Mouse (Mus musculus) bone marrow macrophage, adult 2 months (primary cell): ENCODE measurements around the gene Mettl6.

Experiments used
- CTCF ChIP-seq: IDR thresholded peaks from 2 replicates; pipeline ENCODE4 v1.5.1; 2012; ENCODE audit warnings: low read depth, mild to moderate bottlenecking, low read length, moderate library complexity
- POLR2A ChIP-seq: IDR thresholded peaks from 2 replicates; pipeline ENCODE4 v1.6.1; 2012; ENCODE audit warnings: mild to moderate bottlenecking, low read depth, low read length, borderline replicate concordance

DNA sequence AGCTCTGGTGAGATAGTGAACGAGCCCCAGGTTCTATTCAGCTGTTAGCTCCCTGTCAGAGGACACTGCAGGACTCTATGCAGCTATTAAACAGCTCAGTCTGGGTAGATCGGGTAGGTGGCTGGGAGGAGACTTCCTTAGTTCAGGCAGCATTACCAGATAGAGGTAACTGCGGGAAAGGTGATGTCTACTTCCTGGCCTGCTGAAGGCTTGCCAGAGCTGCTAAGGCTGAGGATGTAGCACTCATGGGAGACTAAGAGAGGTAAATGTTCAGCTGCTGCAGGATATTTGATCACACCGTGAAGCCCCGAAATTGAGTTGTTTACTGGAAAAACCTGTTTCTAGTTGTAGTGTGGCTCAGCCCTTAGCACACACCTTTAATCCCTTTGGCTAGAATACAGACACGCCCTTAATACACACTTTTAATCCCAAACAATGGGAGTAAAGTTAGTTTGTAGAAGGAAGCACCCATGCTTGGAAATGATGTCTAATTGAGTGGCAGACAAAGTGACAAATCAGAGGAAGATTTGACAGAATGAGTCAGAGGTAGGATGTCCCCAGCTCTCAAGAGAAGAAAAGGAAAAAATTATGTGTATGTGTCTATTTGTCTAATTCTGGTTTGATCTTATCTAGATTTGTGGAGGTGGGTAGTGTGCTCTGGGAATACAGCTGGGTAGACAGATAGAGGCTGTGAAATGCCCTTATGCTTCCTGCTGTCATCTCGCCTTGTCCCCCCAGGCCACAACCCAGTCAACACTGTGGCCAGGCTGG lies 30.4 kb upstream of the Mettl6 start:
- TF ChIP-seq CTCF (no peak), POLR2A (no peak)
